Mouse (Mus musculus) lung, embryonic 16.5 days (tissue): Measurements from ENCODE around the gene Lrp11. TPM values are rescaled to one million over a fixed set of nuclear protein-coding genes. Genes with fewer than 3 reads are reported as not detected.
"Not testable (repeated sequence)": the region's sequence is repeated elsewhere in the genome, so short reads cannot be mapped to it uniquely, and the experiment has no call there.

Experiments used
- ATAC-seq: fragments of 200-750 bp; cut with Nextera tagmentation; 2 replicates; pipeline ENCODE4 v1.8.0; 2017; ENCODE audit warnings: low read depth, mild to moderate bottlenecking, moderate library complexity
- H3K27ac ChIP-seq: fragments of 300-500 bp; sonication (generic); 2 replicates; pipeline ENCODE4 v1.5.1; 2014; ENCODE audit warnings: mild to moderate bottlenecking, control low read depth, low read length
- H3K27me3 ChIP-seq: fragments of 300-500 bp; sonication (generic); 2 replicates; pipeline ENCODE4 v1.6.1; 2014; ENCODE audit warnings: low read depth, low read length, mixed read lengths; ENCODE audit not compliant: control insufficient read depth, insufficient read depth
- H3K36me3 ChIP-seq: fragments of 300-500 bp; sonication (generic); 2 replicates; pipeline ENCODE4 v1.6.1; 2014; ENCODE audit warnings: low read length; ENCODE audit not compliant: control insufficient read depth, insufficient read depth
- H3K4me1 ChIP-seq: fragments of 300-500 bp; sonication (generic); replicated peaks from 2 replicates; pipeline ENCODE4 v1.6.1; 2014; ENCODE audit warnings: low read length, mixed read lengths; ENCODE audit not compliant: control insufficient read depth, insufficient read depth
- H3K4me2 ChIP-seq: fragments of 300-500 bp; sonication (generic); 2 replicates; pipeline ENCODE4 v1.6.1; 2014; ENCODE audit warnings: low read depth, low read length, control low read depth
- H3K4me3 ChIP-seq: fragments of 300-500 bp; sonication (generic); 2 replicates; pipeline ENCODE4 v1.5.1; 2014; ENCODE audit warnings: mild to moderate bottlenecking, low read length, control low read depth
- H3K9ac ChIP-seq: fragments of 300-500 bp; sonication (generic); 2 replicates; pipeline ENCODE4 v1.6.1; 2014; ENCODE audit warnings: low read length, control low read depth
- H3K9me3 ChIP-seq: fragments of 300-500 bp; sonication (generic); 2 replicates; pipeline ENCODE4 v1.6.1; 2016; ENCODE audit warnings: low read length; ENCODE audit not compliant: control insufficient read depth
- WGBS: fragments of 180-500 bp; shearing (Covaris S2); extraction: QIAGEN DNeasy Blood & Tissue Kit; methylation state at CpG from one replicate; pipeline ENCODE4 v1.1.7; 2014; 5-methylcytosine and 5-hydroxymethylcytosine counted together
- polyA plus RNA-seq: library from polyadenylated mRNA; unstranded; fragments of >200 nt; fragmentation: Nextera tagmentation; extraction: Ambion mirVana; gene quantifications from 2 replicates; pipeline ENCODE4 v1.2.1, GENCODE M21; 2015

The Lrp11 gene
- polyA plus RNA-seq, 1 experiment from 2014 or later, result 2.9 TPM

DNA sequence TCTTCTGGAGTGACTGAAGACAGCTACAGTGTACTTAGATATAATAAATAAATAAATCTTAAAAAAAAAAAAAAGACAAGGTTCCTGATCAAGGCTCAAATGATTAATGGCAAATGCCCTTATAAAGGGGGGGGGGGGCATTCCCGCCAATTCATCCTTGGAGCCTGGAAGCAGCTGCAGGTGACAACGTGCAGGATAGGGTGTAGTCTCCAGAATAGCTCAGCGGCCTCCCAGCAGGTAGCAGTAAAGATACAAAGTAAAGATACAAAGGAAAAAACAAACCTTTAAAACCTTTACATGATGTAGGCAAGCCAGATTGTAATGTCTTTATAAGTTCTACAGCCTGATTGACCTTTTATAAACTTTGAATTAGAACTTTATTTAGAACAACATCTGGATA lies 28.0 kb downstream of the Lrp11 start:
- not testable (repeated sequence) for H3K9ac ChIP-seq, H3K4me1 ChIP-seq, H3K27me3 ChIP-seq, H3K4me2 ChIP-seq, H3K27ac ChIP-seq, H3K9me3 ChIP-seq, ATAC-seq, H3K36me3 ChIP-seq, H3K4me3 ChIP-seq
- WGBS, result 57% methylated on average over 3 of the region's 3 CpGs

DNA sequence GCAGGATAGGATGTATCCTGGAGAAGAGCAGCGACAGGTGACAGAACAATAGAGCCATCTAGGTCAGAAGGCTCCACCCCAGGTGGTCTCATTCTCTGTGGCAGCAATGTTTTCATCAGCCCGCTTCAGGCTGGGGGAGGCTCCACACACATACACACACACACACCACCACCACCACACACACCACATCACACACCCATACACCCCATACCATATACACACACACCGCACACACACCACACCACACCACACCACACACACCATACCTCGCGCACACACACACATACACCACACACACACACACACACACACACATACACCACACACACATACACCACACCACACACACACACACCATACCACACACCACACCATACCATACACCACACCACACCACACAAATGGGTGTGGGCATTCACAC lies 30.2 kb downstream of the Lrp11 start:
- no peak for ATAC-seq
- Histone ChIP-seq H3K9ac (no peak overlapping the region), H3K4me2 (no peak overlapping the region), H3K4me1 (no peaks in the 10 kb centered on the region), H3K9me3 (peaks cover under 1% of the 10 kb centered on the region; the same call in 1 of the 2 replicates), H3K27me3 (no peaks in the 10 kb centered on the region), H3K27ac (no peak overlapping the region), H3K36me3 (no peaks in the 10 kb centered on the region), H3K4me3 (no peak overlapping the region)
- 94% methylated on average over 5 of the region's 5 CpGs for WGBS

DNA sequence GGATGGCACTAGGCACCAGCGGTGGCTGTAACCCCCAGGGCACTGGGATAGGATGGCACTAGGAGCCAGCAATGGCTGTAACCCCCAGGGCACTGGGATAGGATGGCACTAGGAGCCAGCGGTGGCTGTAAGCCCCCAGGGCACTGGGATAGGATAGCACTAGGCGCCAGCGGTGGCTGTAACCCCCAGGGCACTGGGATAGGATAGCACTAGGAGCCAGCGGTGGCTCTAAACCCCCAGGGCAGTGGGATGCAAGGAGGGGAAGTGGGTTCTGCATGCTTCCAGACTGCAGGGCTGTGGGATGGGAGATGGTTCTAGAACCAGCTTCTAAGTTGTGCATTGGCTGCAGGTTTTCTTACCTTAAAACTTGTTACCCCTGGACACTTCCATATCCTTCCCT lies 31.1 kb downstream of the Lrp11 start:
- Histone ChIP-seq H3K4me3 (no peak overlapping the region), H3K9me3 (no peaks in the 10 kb centered on the region), H3K4me2 (no peak overlapping the region), H3K9ac (no peak overlapping the region), H3K36me3 (no peaks in the 10 kb centered on the region), H3K4me1 (no peaks in the 10 kb centered on the region), H3K27me3 (no peaks in the 10 kb centered on the region), H3K27ac (no peak overlapping the region)
- 76% methylated on average over 5 of the region's 5 CpGs for WGBS
- ATAC-seq, result no peak

DNA sequence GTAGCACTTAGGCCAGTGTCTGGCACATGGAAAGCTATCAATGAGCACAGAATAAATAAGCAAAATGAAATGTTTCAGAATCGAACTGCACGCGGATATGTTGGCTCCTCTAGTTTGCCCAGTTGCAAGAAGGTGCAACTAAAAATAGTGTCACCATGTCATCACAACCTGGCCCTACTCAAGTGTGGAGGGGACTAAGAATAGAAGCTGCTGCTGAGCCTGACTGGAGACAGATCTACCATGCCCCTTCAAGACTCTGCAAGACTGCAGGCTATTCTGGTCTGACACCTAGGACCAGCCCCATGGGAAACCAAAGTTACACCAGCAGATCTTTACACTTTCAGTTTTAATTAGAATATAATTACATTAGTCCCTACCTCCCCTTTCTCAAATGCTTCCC lies 32.8 kb downstream of the Lrp11 start:
- no peaks in the 10 kb centered on the region for H3K4me1 ChIP-seq
- H3K4me3 ChIP-seq, result no peak overlapping the region
- WGBS, result 77% methylated on average over 3 of the region's 3 CpGs
- no peaks in the 10 kb centered on the region for H3K27me3 ChIP-seq
- no peak for ATAC-seq
- no peak overlapping the region for H3K9ac ChIP-seq
- no peak overlapping the region for H3K27ac ChIP-seq
- no peaks in the 10 kb centered on the region for H3K9me3 ChIP-seq
- H3K4me2 ChIP-seq, result no peak overlapping the region
- H3K36me3 ChIP-seq, result no peaks in the 10 kb centered on the region

DNA sequence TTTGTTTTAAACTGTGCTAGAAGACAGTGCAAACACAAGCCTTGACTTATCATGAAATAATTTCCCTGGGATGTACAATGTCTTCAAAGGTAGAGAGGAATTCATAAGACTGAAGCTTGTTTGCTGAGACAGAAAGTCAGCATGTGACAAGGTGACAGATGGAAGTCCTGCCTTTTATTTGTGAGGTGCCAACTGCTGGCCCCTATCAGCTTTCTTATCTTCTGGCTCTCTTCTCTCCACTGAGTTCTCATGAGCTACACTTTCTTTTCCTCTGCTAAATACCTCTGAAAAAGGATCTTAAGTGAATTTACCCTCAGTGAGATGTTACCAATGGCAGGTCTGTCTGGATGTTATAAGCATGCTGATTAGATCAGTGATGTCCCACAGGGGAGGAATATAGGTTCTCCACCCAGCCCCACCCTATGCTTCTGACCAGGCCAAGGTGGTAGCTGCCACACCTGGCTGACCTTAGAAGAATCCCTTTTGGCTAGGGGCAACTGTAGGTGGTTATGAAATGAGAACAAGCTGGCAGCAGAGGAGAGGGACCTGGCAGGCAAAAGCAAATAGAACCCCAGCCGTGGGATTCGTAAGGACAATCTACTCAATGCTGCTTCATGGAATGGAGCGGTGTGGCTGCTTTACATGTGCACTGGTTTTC lies 34.4 kb downstream of the Lrp11 start:
- Histone ChIP-seq H3K27ac (no peak overlapping the region), H3K9ac (no peak overlapping the region), H3K27me3 (no peaks in the 10 kb centered on the region), H3K4me1 (no peaks in the 10 kb centered on the region), H3K9me3 (no peaks in the 10 kb centered on the region), H3K4me3 (no peak overlapping the region), H3K36me3 (no peaks in the 10 kb centered on the region), H3K4me2 (no peak overlapping the region)
- ATAC-seq, result no peak
- 82% methylated on average over 3 of the region's 3 CpGs for WGBS

DNA sequence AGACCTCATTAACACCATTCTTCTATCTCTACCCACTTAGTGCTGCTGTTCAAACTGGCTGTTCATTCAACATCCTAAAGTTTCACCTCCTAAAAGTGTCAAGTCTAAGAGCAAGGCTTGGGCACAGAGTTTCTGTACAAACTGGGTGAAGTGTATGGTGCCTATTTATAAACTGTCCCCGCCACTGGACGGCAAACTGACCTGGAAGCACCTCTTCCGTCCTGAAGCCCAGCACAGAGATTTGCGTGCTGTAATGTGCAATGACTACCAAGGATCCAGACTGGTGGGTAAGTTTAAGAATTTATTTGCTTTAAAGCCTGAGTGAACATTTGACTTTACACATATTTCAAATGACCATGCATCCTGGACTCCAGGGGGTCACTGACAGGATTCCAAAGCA lies 39.5 kb downstream of the Lrp11 start:
- H3K4me2 ChIP-seq, result no peak overlapping the region
- no peak overlapping the region for H3K27ac ChIP-seq
- H3K4me3 ChIP-seq, result no peak overlapping the region
- no peaks in the 10 kb centered on the region for H3K4me1 ChIP-seq
- peaks cover 9% of the 10 kb centered on the region for H3K36me3 ChIP-seq
- H3K9me3 ChIP-seq, result no peaks in the 10 kb centered on the region
- no peaks in the 10 kb centered on the region for H3K27me3 ChIP-seq
- no peak overlapping the region for H3K9ac ChIP-seq
- WGBS, result 89% methylated on average over 4 of the region's 4 CpGs
- no peak for ATAC-seq

DNA sequence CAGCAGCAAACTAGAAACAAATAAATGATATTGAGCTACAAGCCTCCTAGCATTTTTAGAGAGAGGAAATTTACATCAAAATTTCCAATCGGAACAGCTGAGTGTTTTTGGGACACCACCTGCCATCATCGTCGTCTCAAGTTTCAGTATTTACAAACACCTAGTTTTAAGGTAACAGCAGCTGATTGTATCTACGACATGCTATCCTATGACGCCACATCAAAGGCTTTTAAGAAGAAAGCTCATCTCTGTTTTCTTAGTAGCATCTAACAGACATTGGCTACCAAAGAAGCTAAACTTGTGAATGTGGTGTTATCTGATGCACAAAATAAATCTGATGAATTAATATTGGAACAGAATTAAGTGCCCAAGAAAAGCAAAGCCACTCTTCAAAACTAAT lies 40.7 kb downstream of the Lrp11 start:
- no peak overlapping the region for H3K27ac ChIP-seq
- H3K9me3 ChIP-seq, result no peaks in the 10 kb centered on the region
- H3K9ac ChIP-seq, result no peak overlapping the region
- H3K4me3 ChIP-seq, result no peak overlapping the region
- 82% methylated on average over 5 of the region's 5 CpGs for WGBS
- no peaks in the 10 kb centered on the region for H3K4me1 ChIP-seq
- H3K36me3 ChIP-seq, result peaks cover 9% of the 10 kb centered on the region
- no peak overlapping the region for H3K4me2 ChIP-seq
- H3K27me3 ChIP-seq, result no peaks in the 10 kb centered on the region
- ATAC-seq, result no peak

DNA sequence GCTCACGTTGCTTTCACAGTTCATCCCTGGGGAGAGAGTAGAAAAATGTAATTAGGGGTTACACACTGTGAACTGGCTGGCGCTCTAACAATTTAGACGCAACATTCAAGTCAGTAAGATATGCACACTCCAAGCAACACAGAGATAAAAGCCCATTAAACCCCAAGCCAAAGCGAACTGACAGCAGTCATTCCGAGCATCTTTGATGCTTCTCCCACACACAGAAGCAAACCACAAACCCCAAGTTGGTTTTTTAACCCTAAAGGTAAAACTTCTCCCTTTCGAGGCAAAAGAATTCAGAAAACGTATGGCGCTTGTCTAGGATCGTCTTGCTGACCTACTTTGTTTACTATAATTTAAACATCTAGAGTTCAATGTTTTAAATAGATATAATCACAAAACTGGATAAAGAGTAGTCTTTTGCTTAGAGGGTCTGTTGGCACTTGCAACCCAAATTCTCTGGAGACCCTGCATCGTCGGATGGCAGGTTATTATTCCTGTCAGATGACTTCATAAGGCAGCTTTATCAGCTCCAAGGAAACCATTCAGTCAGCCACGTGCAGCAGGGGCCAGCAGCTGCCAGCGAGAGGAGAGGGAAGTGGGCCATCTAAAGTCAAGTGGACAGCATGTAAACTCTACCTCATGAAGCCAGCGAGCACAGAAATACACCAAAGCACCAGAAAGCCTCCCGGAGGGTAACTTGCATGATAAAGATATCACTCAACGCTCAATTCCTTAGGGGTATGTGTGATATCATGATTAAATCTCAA lies 41.5 kb downstream of the Lrp11 start:
- no peaks in the 10 kb centered on the region for H3K4me1 ChIP-seq
- no peaks in the 10 kb centered on the region for H3K9me3 ChIP-seq
- peaks cover 9% of the 10 kb centered on the region for H3K36me3 ChIP-seq
- H3K27ac ChIP-seq, result no peak overlapping the region
- no peak overlapping the region for H3K4me2 ChIP-seq
- 58% methylated on average over 16 of the region's 16 CpGs for WGBS
- ATAC-seq, result no peak
- H3K9ac ChIP-seq, result no peak overlapping the region
- H3K4me3 ChIP-seq, result no peak overlapping the region
- no peaks in the 10 kb centered on the region for H3K27me3 ChIP-seq

DNA sequence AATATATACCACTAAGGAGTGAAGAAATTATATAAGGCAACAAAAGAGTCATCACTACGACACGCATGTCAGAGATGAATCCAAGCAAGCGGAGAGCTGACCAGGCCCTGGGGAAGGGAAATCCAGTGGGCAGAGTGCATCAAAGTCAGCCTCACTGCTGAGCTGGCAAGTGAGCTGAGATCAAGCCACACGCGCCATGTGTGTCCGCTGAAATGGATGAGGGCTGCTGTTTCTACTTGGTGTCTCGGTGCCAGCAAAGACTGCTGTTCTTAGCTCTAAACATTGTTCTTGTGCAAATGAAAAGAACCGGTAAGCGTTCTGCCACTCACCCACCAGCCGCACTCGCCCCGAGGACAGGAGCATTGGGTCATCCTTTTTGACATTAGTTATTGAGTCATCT lies 50.8 kb downstream of the Lrp11 start:
- no peaks in the 10 kb centered on the region for H3K9me3 ChIP-seq
- no peak overlapping the region for H3K9ac ChIP-seq
- H3K4me2 ChIP-seq, result no peak overlapping the region
- H3K27ac ChIP-seq, result no peak overlapping the region
- no peak for ATAC-seq
- no peaks in the 10 kb centered on the region for H3K27me3 ChIP-seq
- H3K4me3 ChIP-seq, result no peak overlapping the region
- 97% methylated on average over 12 of the region's 12 CpGs for WGBS
- H3K36me3 ChIP-seq, result peaks cover 34% of the 10 kb centered on the region
- H3K4me1 ChIP-seq, result no peaks in the 10 kb centered on the region
